Mouse (Mus musculus): ENCODE measurements around the gene Ano10. TPM values are rescaled to one million over a fixed set of nuclear protein-coding genes. Genes with fewer than 3 reads are reported as not detected.

Ano10 gene
- 32.4 and 74.9 TPM in 2 replicates for polyA plus RNA-seq (2012; rRNA removed; ENCODE audit: low replicate concordance)

GRCm38 (mm10) chr9:122294242-122294881 lies at the start of gene Ano10:
TSS of gene Ano10 (minus strand) at chr9:122294423.

Other genes with a start within 250 kb of the Ano10 start
- gene Snrk, start 177.2 kb downstream of the Ano10 start, polyA plus RNA-seq (2012; rRNA removed; ENCODE audit: low replicate concordance) = 23.4 and 33.2 TPM in 2 replicates
- 5.6 and 9.1 TPM in 2 replicates for gene Abhd5, start 57.2 kb upstream of the Ano10 start, polyA plus RNA-seq (2012; rRNA removed; ENCODE audit: low replicate concordance)

Data from duodenum, adult 2 months (tissue).